In the genomic region with DNA sequence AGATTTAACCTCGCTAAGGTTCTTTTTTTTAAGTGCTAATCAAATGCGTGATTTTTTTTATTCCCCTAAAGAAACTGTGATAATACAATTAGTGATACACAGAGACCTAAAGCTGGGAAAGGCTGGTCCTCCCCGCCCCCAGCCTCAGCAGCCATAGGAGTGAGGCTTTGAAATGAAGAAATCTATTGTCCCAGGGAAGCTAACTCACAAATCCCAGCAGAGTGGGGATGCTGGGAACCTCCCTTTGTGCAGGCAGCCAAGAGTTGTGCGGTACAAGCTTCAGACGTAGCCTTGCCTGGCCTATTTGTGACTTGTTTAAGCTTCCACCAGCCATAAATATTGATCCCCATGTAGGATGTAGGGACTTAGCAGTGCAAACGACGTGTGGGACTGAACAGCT, we compare ENCODE assay signal across 9 mouse cellular contexts. TPM values are rescaled to one million over a fixed set of nuclear protein-coding genes. Genes with fewer than 3 reads are reported as not detected.
DNase-seq lines count a peak whose midpoint lies in the region; ATAC-seq and TF ChIP-seq lines count a peak whose summit lies in the region.
"Had no signal": no experiment of that assay in that cellular context is flagged by ENCODE, and none has a peak within 500 bp of the region (broad histone marks: within the 10 kb centered on the region; RNA-seq: fewer than 3 reads in every experiment).

No protein-coding gene starts in this region.

- peak overlapping the region; percentile 58 for H3K9ac ChIP-seq in forebrain, embryonic 11.5 days (ENCODE audit: low read length)

- TF ChIP-seq CTCF in left cerebral cortex, adult 2 months (IDR thresholded peaks at IDR 0.05) = no peak

- intact Hi-C loops in left cerebral cortex, adult 2 months (cut with DNase I) = no loop called here

- DNase-seq in left cerebral cortex, adult 2 months (ENCODE audit: extremely low spot score in 1 of 2, low spot score in 2 of 2) = no peak
- no peak for DNase-seq in left cerebral cortex, adult 9 months (ENCODE audit: low spot score in 2 of 2)
- peak; percentile 81 for DNase-seq in forebrain, embryonic 11.5 days (ENCODE audit: low spot score)
- no peak for DNase-seq in limb, embryonic 10.5 days (ENCODE audit: low spot score)
- DNase-seq in retina, embryonic 14.5 days (ENCODE audit: low spot score) = peak; percentile 55
- no peak for DNase-seq in spleen, postnatal 36 days (ENCODE audit: low spot score in 2 of 2)
- DNase-seq in urinary bladder, postnatal 4 days (ENCODE audit: low spot score in 2 of 2) = no peak
- DNase-seq: cerebellum, postnatal 10 days had no signal

- no peaks in the 10 kb centered on the region for H3K9me3 ChIP-seq in forebrain, embryonic 11.5 days (ENCODE audit: control insufficient read depth, low read length)
- H3K9me3 ChIP-seq in limb, embryonic 10.5 days (replicated peaks) = no peaks in the 10 kb centered on the region

- peaks cover 48% of the 10 kb centered on the region for H3K4me1 ChIP-seq in forebrain, embryonic 11.5 days (replicated peaks; ENCODE audit: control insufficient read depth, insufficient read depth, low read length)
- H3K4me1 ChIP-seq in limb, embryonic 10.5 days = peaks cover 21% of the 10 kb centered on the region

- H3K27me3 ChIP-seq in forebrain, embryonic 11.5 days (ENCODE audit: control insufficient read depth, insufficient read depth, low read length) = no peaks in the 10 kb centered on the region
- no peaks in the 10 kb centered on the region for H3K27me3 ChIP-seq in limb, embryonic 10.5 days (ENCODE audit: low read depth, poor library complexity, severe bottlenecking)

- H3K27ac ChIP-seq in left cerebral cortex, adult 2 months = peak overlapping the region; percentile 36; the same call in 1 of the 2 replicates
- H3K27ac ChIP-seq in forebrain, embryonic 11.5 days (ENCODE audit: low read depth, low read length) = peak overlapping the region; percentile 98
- peak overlapping the region; percentile 8; the same call in 1 of the 2 replicates for H3K27ac ChIP-seq in limb, embryonic 10.5 days

- H3K4me3 ChIP-seq in left cerebral cortex, adult 2 months = no peak overlapping the region
- H3K4me3 ChIP-seq in forebrain, embryonic 11.5 days (ENCODE audit: low read depth, low read length) = no peak overlapping the region
- no peak overlapping the region for H3K4me3 ChIP-seq in limb, embryonic 10.5 days

- peak; percentile 86 for ATAC-seq in forebrain, embryonic 11.5 days (replicated peaks; ENCODE audit: low FRiP score)
- no peak for ATAC-seq in granulocyte monocyte progenitor cell, adult 5-6 weeks (replicated peaks; ENCODE audit: poor library complexity, severe bottlenecking)

- peak overlapping the region; percentile 39 for H3K4me2 ChIP-seq in forebrain, embryonic 11.5 days (ENCODE audit: low read depth, low read length, severe bottlenecking)

- H3K36me3 ChIP-seq in forebrain, embryonic 11.5 days (ENCODE audit: control insufficient read depth, insufficient read depth, low read length) = no peaks in the 10 kb centered on the region
- H3K36me3 ChIP-seq in limb, embryonic 10.5 days = no peaks in the 10 kb centered on the region

- 3% methylated on average over 7 of the region's 7 CpGs for WGBS in forebrain, embryonic 11.5 days
- 16% methylated on average over 7 of the region's 7 CpGs for WGBS in limb, embryonic 10.5 days

RNA-seq across cellular contexts. Expression of gene Srgap3, which starts 43.8 kb away (rescaled TPM):
- total RNA-seq in left cerebral cortex, adult 2 months (2021) = 100 to 1,000 TPM; 232 to 236 TPM
- polyA plus RNA-seq in forebrain, embryonic 11.5 days (2014; fragmentation: Nextera tagmentation; extraction: Ambion mirVana) = 37.8 and 38.5 TPM in 2 replicates
- polyA plus RNA-seq in limb, embryonic 10.5 days (2016; fragmentation: Nextera tagmentation; extraction: Ambion mirVana) = 2.1 and 3.8 TPM in 2 replicates
- total RNA-seq in granulocyte monocyte progenitor cell, adult 5-6 weeks (2014; fragmentation: Nextera tagmentation) = 3.4 and 4.0 TPM in 2 replicates
- total RNA-seq in granulocyte monocyte progenitor cell, adult 5-6 weeks (2017) = 0.88 and 1.8 TPM in 2 replicates

Comparison
In these comparisons a context has a peak if more than half of its experiments do, and no peak if none do; other contexts are left out.
1. DNase-seq: peak in forebrain, embryonic 11.5 days (single experiment) and retina, embryonic 14.5 days (single experiment); none in left cerebral cortex, adult 2 months (0 of 2), left cerebral cortex, adult 9 months (0 of 2), limb, embryonic 10.5 days (single experiment), spleen, postnatal 36 days (0 of 2) and urinary bladder, postnatal 4 days (0 of 2).
2. H3K27ac ChIP-seq: peak in every context shown above with its lines; median percentile 98 in forebrain, embryonic 11.5 days; 36 in left cerebral cortex, adult 2 months; 8 in limb, embryonic 10.5 days.
3. RNA of gene Srgap3, which starts 43.8 kb away (total RNA-seq): 232 to 236 TPM in left cerebral cortex, adult 2 months; 0.88 to 4.0 TPM in granulocyte monocyte progenitor cell, adult 5-6 weeks; every median in the first group is over 10 times any median in the second.